8 mouse cellular contexts compared by ENCODE assay signal in genomic region chr7:19149626-19150025, GRCm38 (mm10). TPM values are rescaled to one million over a fixed set of nuclear protein-coding genes. Genes with fewer than 3 reads are reported as not detected.
A peak's percentile ranks its signal among the peaks of the same experiment; 100 is the strongest.
DNase-seq lines count a peak whose midpoint lies in the region; ATAC-seq and TF ChIP-seq lines count a peak whose summit lies in the region.

Gene Snrpd2 (plus strand): TSS chr7:19149722.

- TF ChIP-seq CTCF in cortical plate, adult 2 months (IDR thresholded peaks at IDR 0.05; ENCODE audit: extremely low read depth, insufficient read depth, low read length), result no peak

- DNase-seq in gastrocnemius, adult 8-10 months (ENCODE audit: low spot score in 2 of 2), result peak; percentile 90 to 95
- peak; percentile 99 for DNase-seq in induced T-regulatory cell, adult 2 months (ENCODE audit: low read depth)
- peak; percentile 84 to 96 for DNase-seq in left cerebral cortex, adult 9 months (ENCODE audit: low spot score in 2 of 2)
- DNase-seq in right cerebral cortex, postnatal 14 days, result peak; percentile 98
- peak; percentile 93 to 95 for DNase-seq in urinary bladder, postnatal 36 days (ENCODE audit: low spot score in 2 of 2)

- H3K4me3 ChIP-seq in cortical plate, adult 2 months (ENCODE audit: insufficient read depth, low read length), result peak within 1 kb of the TSS; percentile 76

- peaks cover 2% of the 10 kb centered on the region for H3K4me1 ChIP-seq in cortical plate, adult 2 months (ENCODE audit: control insufficient read depth, insufficient read depth, low read length)

- TF ChIP-seq POLR2A in cortical plate, adult 2 months (IDR thresholded peaks at IDR 0.05; ENCODE audit: extremely low read depth, insufficient read depth, low read length), result peak; percentile 84

- peak; percentile 55 for ATAC-seq in activated CD4-positive, CD25-positive, alpha-beta regulatory T cell, adult 4 months
- peak; percentile 78 for ATAC-seq in megakaryocyte progenitor cell, adult 5-6 weeks (replicated peaks; ENCODE audit: poor library complexity)

- peak within 1 kb of the TSS; percentile 59 for H3K27ac ChIP-seq in cortical plate, adult 2 months (ENCODE audit: insufficient read depth, low read length)

RNA-seq across cellular contexts. Expression of gene Snrpd2, which starts in this region (rescaled TPM):
- 10 to 100 TPM; 85.2 to 96.5 TPM for polyA plus RNA-seq in activated CD4-positive, CD25-positive, alpha-beta regulatory T cell, adult 4 months (2017; shearing (Covaris generic))
- polyA plus RNA-seq in cortical plate, adult 2 months (2012; rRNA removed), result 88.2 and 92.1 TPM in 2 replicates
- 10 to 100 TPM; 50.6 to 59.4 (median 57.3) TPM for total RNA-seq in gastrocnemius, adult 8-10 months (2022)
- total RNA-seq in megakaryocyte progenitor cell, adult 5-6 weeks (2015), result 106 and 117 TPM in 2 replicates
- 78.6 and 83.9 TPM in 2 replicates for total RNA-seq in megakaryocyte progenitor cell, adult 5-6 weeks (2017)

Comparison
In these comparisons a context has a peak if more than half of its experiments do, and no peak if none do; other contexts are left out.
1. Peak in every context shown above with its lines: DNase-seq, ATAC-seq, H3K4me3 ChIP-seq and H3K27ac ChIP-seq.